Mouse (Mus musculus): Measurements from ENCODE around the gene Olfr1352. TPM values are rescaled to one million over a fixed set of nuclear protein-coding genes. Genes with fewer than 3 reads are reported as not detected.
"Not testable (repeated sequence)": the region's sequence is repeated elsewhere in the genome, so short reads cannot be mapped to it uniquely, and the experiment has no call there.

The Olfr1352 gene
- polyA plus RNA-seq (2012; rRNA removed) = not detected in 2 replicates

GRCm38 (mm10) chr10:78980750-78981149 lies at the start of gene Olfr1352:
Gene Olfr1352 (plus strand): TSS chr10:78981050.
- DNase-seq = no peak
- Histone ChIP-seq H3K4me3 (ENCODE audit: control insufficient read depth, insufficient read depth, low read length) (no peak within 1 kb of the TSS), H3K27ac (ENCODE audit: control insufficient read depth, insufficient read depth, low read length) (no peak within 1 kb of the TSS), H3K4me1 (replicated peaks; ENCODE audit: control insufficient read depth, insufficient read depth, low read length) (no peaks in the 10 kb centered on the region), H3K27me3 (ENCODE audit: control insufficient read depth, insufficient read depth, low read length) (no peaks in the 10 kb centered on the region), H3K36me3 (ENCODE audit: control insufficient read depth, insufficient read depth, low read length) (no peaks in the 10 kb centered on the region)
- no peak for TF ChIP-seq POLR2A (IDR thresholded peaks at IDR 0.05; ENCODE audit: control insufficient read depth, extremely low read depth, insufficient read depth, low read length, poor library complexity)
- no peak for TF ChIP-seq CTCF (IDR thresholded peaks at IDR 0.05; ENCODE audit: borderline replicate concordance, control insufficient read depth, extremely low read depth, insufficient read depth, low read length, poor library complexity)

- not testable (repeated sequence) for H3K27me3 ChIP-seq (ENCODE audit: control insufficient read depth, insufficient read depth, low read length); H3K27ac ChIP-seq (ENCODE audit: control insufficient read depth, insufficient read depth, low read length); H3K36me3 ChIP-seq (ENCODE audit: control insufficient read depth, insufficient read depth, low read length); H3K4me3 ChIP-seq (ENCODE audit: control insufficient read depth, insufficient read depth, low read length); H3K4me1 ChIP-seq (replicated peaks; ENCODE audit: control insufficient read depth, insufficient read depth, low read length); DNase-seq
- 88% methylated on average over 1 of the region's 1 CpGs for WGBS
These were observed 30.5 kb upstream of the Olfr1352 start, which contains the start of gene Olfr8 for GRCm38 (mm10) chr10:78950336-78950735. Gene Olfr8 (plus strand): TSS chr10:78950636.

- H3K36me3 ChIP-seq (ENCODE audit: control insufficient read depth, insufficient read depth, low read length); H3K4me3 ChIP-seq (ENCODE audit: control insufficient read depth, insufficient read depth, low read length); H3K4me1 ChIP-seq (replicated peaks; ENCODE audit: control insufficient read depth, insufficient read depth, low read length); H3K27me3 ChIP-seq (ENCODE audit: control insufficient read depth, insufficient read depth, low read length); H3K27ac ChIP-seq (ENCODE audit: control insufficient read depth, insufficient read depth, low read length); DNase-seq: not testable (repeated sequence)
These were observed 17.8 kb upstream of the Olfr1352 start, which contains the start of gene Olfr1353 for GRCm38 (mm10) chr10:78963009-78963408. Gene Olfr1353 (plus strand): TSS chr10:78963309.

- Histone ChIP-seq H3K36me3 (ENCODE audit: control insufficient read depth, insufficient read depth, low read length) (no peaks in the 10 kb centered on the region), H3K27ac (ENCODE audit: control insufficient read depth, insufficient read depth, low read length) (no peak within 1 kb of the TSS), H3K4me1 (replicated peaks; ENCODE audit: control insufficient read depth, insufficient read depth, low read length) (no peaks in the 10 kb centered on the region), H3K4me3 (ENCODE audit: control insufficient read depth, insufficient read depth, low read length) (no peak within 1 kb of the TSS), H3K27me3 (ENCODE audit: control insufficient read depth, insufficient read depth, low read length) (no peaks in the 10 kb centered on the region)
- 83% methylated on average over 1 of the region's 1 CpGs for WGBS
- no peak for DNase-seq
- no peak for TF ChIP-seq POLR2A (IDR thresholded peaks at IDR 0.05; ENCODE audit: control insufficient read depth, extremely low read depth, insufficient read depth, low read length, poor library complexity)
- TF ChIP-seq CTCF (IDR thresholded peaks at IDR 0.05; ENCODE audit: borderline replicate concordance, control insufficient read depth, extremely low read depth, insufficient read depth, low read length, poor library complexity) = no peak
These were observed 31.3 kb downstream of the Olfr1352 start, which contains the start of gene Olfr1351 for GRCm38 (mm10) chr10:79012172-79012571. Gene Olfr1351 (plus strand): TSS chr10:79012472.

- TF ChIP-seq CTCF (IDR thresholded peaks at IDR 0.05; ENCODE audit: borderline replicate concordance, control insufficient read depth, extremely low read depth, insufficient read depth, low read length, poor library complexity) (no peak), POLR2A (IDR thresholded peaks at IDR 0.05; ENCODE audit: control insufficient read depth, extremely low read depth, insufficient read depth, low read length, poor library complexity) (no peak)
- Histone ChIP-seq H3K27ac (ENCODE audit: control insufficient read depth, insufficient read depth, low read length) (no peak within 1 kb of the TSS), H3K4me1 (replicated peaks; ENCODE audit: control insufficient read depth, insufficient read depth, low read length) (no peaks in the 10 kb centered on the region), H3K4me3 (ENCODE audit: control insufficient read depth, insufficient read depth, low read length) (no peak within 1 kb of the TSS), H3K27me3 (ENCODE audit: control insufficient read depth, insufficient read depth, low read length) (no peaks in the 10 kb centered on the region), H3K36me3 (ENCODE audit: control insufficient read depth, insufficient read depth, low read length) (no peaks in the 10 kb centered on the region)
- no peak for DNase-seq
These were observed 47.6 kb downstream of the Olfr1352 start, which contains the start of gene Olfr57 for GRCm38 (mm10) chr10:79028441-79028840. Gene Olfr57 (plus strand): TSS chr10:79028741.

Other genes with a start within 250 kb of the Olfr1352 start
- gene Ccdc105, start 228.0 kb upstream of the Olfr1352 start, polyA plus RNA-seq (2012; rRNA removed) = 0.13 TPM in 1 of 2 replicates, not detected in the other
- gene Slc1a6, start 200.6 kb upstream of the Olfr1352 start, polyA plus RNA-seq (2012; rRNA removed) = not detected in 2 replicates
- gene Olfr1356, start 128.9 kb upstream of the Olfr1352 start, polyA plus RNA-seq (2012; rRNA removed) = not detected in 2 replicates
- not detected in 2 replicates for gene Olfr1355, start 105.5 kb upstream of the Olfr1352 start, polyA plus RNA-seq (2012; rRNA removed)
- not detected in 2 replicates for gene Olfr1354, start 67.9 kb upstream of the Olfr1352 start, polyA plus RNA-seq (2012; rRNA removed)
- gene Olfr8, start 30.4 kb upstream of the Olfr1352 start, polyA plus RNA-seq (2012; rRNA removed) = not detected in 2 replicates
- gene Olfr1353, start 17.7 kb upstream of the Olfr1352 start, polyA plus RNA-seq (2012; rRNA removed) = not detected in 2 replicates
- gene Olfr1351, start 31.4 kb downstream of the Olfr1352 start, polyA plus RNA-seq (2012; rRNA removed) = not detected in 2 replicates
- gene Olfr57, start 47.7 kb downstream of the Olfr1352 start, polyA plus RNA-seq (2012; rRNA removed) = not detected in 2 replicates
- gene 2610008E11Rik, start 116.5 kb downstream of the Olfr1352 start, polyA plus RNA-seq (2012; rRNA removed) = 2.0 and 2.5 TPM in 2 replicates
- gene Vmn2r80, start 167.7 kb downstream of the Olfr1352 start, polyA plus RNA-seq (2012; rRNA removed) = not detected in 2 replicates

Data from thymus, adult 2 months (tissue).